Mouse (Mus musculus) embryo, embryonic 11.5 days (tissue): ENCODE measurements around the gene Ncam2.

Source experiments
- DNase-seq: peaks from one replicate; pipeline ENCODE4 v3.0.0-alpha.2; 2012; ENCODE audit warnings: low read depth, low spot score

Gene Ncam2

GRCm38 (mm10) chr16:81200201-81201071, at the start of gene Ncam2:
TSS of gene Ncam2 (plus strand) at chr16:81200697.
- DNase-seq, result peak; percentile 42

DNA sequence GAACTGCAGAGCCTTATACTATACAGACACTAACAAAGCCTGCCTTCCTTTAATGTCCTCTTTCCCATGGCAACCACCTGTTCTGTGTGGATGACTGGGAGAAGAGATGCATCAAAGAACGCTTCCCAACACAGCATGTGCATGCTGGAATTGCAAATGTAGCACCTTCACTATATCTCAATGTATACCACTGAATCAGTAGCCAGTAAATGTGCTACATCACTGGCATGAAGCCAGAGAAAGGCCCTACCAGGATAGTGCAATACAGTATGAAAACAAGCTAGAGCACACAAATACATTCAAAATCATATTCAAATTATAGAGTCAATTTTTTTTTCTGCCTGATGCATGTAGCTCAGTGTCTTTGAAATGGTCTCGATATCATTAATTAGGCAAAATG, 29.7 kb upstream of the Ncam2 start:
- DNase-seq, result no peak

GRCm38 (mm10) chr16:81175302-81175943, 25.1 kb upstream of the Ncam2 start:
- DNase-seq, result peak; percentile 9

DNA sequence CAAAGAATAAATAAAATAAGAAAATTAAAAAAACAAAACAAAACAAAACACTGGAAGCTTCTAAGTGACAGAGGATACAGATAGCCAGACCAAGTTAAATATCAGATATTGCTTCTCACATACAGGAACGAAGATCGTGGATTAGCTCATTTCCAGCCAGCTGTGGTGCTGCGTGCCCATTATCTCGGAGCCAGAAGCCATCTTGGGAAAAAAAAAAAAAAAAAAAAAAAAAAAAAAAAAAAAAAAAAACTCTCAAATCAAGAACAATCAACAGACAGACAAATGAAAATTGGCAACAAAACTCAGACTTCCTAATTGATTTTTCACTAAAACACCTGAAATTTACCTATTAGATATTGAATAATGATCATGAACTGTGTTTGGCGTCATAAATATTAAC, 20.7 kb upstream of the Ncam2 start:
- DNase-seq, result no peak

DNA sequence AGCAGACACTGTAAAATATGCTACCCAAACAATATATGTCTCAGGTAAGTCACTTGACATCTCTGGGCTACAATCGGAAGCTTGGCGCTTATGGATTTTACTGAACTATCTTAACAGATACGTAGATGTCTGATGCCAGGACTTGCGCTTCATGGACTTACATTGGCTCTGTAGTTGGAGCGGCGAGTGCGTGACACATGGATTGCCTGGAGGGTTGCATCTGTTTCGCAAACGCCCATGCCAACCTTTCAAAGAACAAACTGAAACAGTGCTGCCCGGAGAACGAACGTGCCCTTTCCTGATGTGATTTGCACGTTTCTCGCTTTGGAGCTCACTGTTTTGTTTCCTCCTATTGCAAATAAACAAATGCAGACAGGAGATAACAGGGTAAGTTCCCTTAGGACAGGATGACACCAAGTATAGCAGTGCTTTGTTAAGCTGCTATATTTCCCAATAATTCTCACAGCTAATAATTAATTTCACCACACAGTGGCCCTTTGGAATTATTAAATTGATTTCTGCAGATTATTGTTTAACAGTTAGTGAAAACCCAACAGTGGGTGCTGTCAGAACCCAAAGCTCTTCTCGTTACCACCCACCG, 12.8 kb upstream of the Ncam2 start:
- no peak for DNase-seq

GRCm38 (mm10) chr16:81191621-81192020, 8.9 kb upstream of the Ncam2 start:
- DNase-seq, result no peak

- DNase-seq, result no peak
Measured at GRCm38 (mm10) chr16:81192607-81193006, 7.9 kb upstream of the Ncam2 start.

- no peak for DNase-seq
Measured at GRCm38 (mm10) chr16:81199467-81199866, 1.0 kb upstream of the Ncam2 start.

GRCm38 (mm10) chr16:81201471-81201870, 974 bp downstream of the Ncam2 start:
- no peak for DNase-seq

DNA sequence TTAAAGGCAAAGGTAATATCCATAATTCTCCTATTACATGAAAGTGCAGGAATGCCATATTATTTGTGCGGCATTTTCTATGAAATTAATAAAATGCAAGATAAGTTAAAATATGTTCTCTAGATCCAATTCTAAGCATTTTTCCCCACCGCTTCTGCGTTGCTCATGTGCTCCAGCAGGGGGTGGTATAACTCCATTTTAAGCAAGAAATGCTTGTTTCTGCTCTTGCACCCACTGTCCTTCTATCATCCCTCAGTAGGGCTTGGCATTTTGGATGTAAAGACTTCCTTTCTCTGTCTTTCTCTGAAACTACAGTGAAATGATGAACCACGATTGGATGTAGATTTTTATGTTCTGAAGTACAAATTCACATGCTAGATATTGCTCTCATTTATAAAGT, 1.5 kb downstream of the Ncam2 start:
- DNase-seq, result peak; percentile 60

GRCm38 (mm10) chr16:81202721-81203161, 2.2 kb downstream of the Ncam2 start:
- DNase-seq, result no peak

DNA sequence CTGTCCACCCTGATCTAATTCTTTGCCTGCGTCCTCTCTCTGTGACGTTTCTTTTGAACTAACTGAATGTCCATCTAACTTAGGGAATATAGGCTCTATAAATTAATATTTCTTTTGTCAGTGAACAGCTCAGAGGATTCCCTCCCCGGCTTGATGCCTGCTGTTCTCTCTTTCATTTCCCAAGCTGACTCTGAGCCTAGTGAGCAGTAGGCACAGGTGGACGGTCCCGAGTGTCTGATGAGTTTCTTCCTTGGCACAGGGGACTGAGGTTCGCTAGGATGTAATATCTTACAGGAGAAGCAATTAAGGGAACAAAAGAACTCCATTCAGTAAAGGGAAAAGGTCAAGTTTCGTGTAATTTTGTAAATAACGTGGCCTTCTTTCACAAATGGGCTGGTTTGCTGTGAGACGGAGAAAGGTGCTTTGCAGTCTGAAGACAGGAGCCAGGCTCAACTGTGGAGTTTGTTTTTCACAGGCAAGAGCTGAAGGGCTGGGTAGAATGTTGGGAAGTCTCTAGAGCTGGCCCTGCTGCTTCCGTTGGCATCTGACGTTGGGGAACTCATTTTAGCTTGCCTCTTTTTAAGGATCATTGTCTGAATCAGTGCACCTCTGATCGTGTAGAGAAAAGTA, 4.0 kb downstream of the Ncam2 start:
- no peak for DNase-seq

GRCm38 (mm10) chr16:81221176-81221575, 20.7 kb downstream of the Ncam2 start:
- no peak for DNase-seq

DNA sequence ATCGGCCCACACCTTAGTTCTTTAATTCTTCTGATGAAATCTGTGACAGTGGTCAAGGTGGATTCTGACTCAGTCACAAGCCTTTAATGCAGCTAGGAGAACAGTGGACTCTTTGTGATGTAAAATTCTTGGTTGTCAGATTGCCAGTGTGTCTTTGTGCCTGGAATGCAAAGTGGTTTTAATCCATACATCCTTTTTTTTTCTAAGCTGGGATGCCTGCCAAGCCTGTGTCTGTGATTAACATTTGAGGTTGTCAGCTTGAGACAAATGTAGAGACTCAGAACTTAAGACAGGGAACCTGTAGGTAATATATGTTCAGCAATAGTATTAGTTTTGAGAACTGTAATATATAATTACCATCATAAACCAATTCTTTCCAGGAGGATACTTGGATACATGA, 23.3 kb downstream of the Ncam2 start:
- no peak for DNase-seq

- no peak for DNase-seq
Measured at GRCm38 (mm10) chr16:81224253-81224652, 23.8 kb downstream of the Ncam2 start.

DNA sequence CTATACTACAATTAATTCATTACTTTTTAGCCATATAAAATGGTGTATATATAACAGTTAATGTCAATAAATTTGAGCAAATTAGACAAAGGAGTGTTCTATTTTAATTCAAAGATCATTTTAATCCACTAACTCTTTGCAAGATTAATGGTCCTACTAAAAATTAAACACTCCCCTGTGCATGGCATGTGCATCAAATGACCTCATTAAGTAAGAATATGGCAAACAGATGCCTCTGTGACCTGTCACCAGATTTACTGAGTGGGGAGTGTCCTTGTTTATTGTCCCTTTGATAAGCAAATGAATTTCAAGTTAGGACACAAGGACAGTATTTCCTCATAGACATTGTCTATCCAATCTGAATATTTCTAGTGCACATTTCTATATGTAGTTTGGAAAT, 54.4 kb downstream of the Ncam2 start:
- no peak for DNase-seq

- no peak for DNase-seq
Measured at GRCm38 (mm10) chr16:81260429-81260828, 59.9 kb downstream of the Ncam2 start.

GRCm38 (mm10) chr16:81273597-81274360, 73.3 kb downstream of the Ncam2 start:
- no peak for DNase-seq

GRCm38 (mm10) chr16:81284241-81284640, 83.7 kb downstream of the Ncam2 start:
- DNase-seq, result peak; percentile 9

GRCm38 (mm10) chr16:81284859-81285837, 84.7 kb downstream of the Ncam2 start:
- no peak for DNase-seq
